Mouse (Mus musculus) liver, embryonic 12.5 days (tissue): Measurements from ENCODE around the gene Gm28539. TPM values are rescaled to one million over a fixed set of nuclear protein-coding genes. Genes with fewer than 3 reads are reported as not detected.

Experiments
- ATAC-seq: fragments of 200-750 bp; cut with Nextera tagmentation; 2 replicates; pipeline ENCODE4 v1.8.0; 2017; ENCODE audit warnings: moderate number of reproducible peaks, mild to moderate bottlenecking, moderate library complexity
- H3K27ac ChIP-seq: fragments of 300-500 bp; sonication (generic); 2 replicates; pipeline ENCODE4 v1.5.1; 2016; ENCODE audit warnings: mild to moderate bottlenecking
- H3K27me3 ChIP-seq: fragments of 300-500 bp; sonication (generic); replicated peaks from 2 replicates; pipeline ENCODE4 v1.6.1; 2016; ENCODE audit warnings: mild to moderate bottlenecking, moderate library complexity
- H3K36me3 ChIP-seq: fragments of 300-500 bp; sonication (generic); 2 replicates; pipeline ENCODE4 v1.6.1; 2016; ENCODE audit warnings: mild to moderate bottlenecking, moderate library complexity
- H3K4me1 ChIP-seq: fragments of 300-500 bp; sonication (generic); 2 replicates; pipeline ENCODE4 v1.6.1; 2016
- H3K4me2 ChIP-seq: fragments of 300-500 bp; sonication (generic); 2 replicates; pipeline ENCODE4 v1.6.1; 2016; ENCODE audit warnings: mild to moderate bottlenecking, moderate library complexity
- H3K4me3 ChIP-seq: fragments of 300-500 bp; sonication (generic); 2 replicates; pipeline ENCODE4 v1.5.1; 2016; ENCODE audit warnings: mild to moderate bottlenecking, moderate library complexity
- H3K9ac ChIP-seq: fragments of 300-500 bp; sonication (generic); 2 replicates; pipeline ENCODE4 v1.6.1; 2016; ENCODE audit warnings: mild to moderate bottlenecking, moderate library complexity
- H3K9me3 ChIP-seq: fragments of 300-500 bp; sonication (generic); replicated peaks from 2 replicates; pipeline ENCODE4 v1.6.1; 2016; ENCODE audit warnings: mild to moderate bottlenecking, moderate library complexity
- WGBS: fragments of 180-500 bp; shearing (Covaris S2); methylation state at CpG from one replicate; pipeline ENCODE4 v1.1.7; 2016; ENCODE audit not compliant: insufficient replicate concordance; 5-methylcytosine and 5-hydroxymethylcytosine counted together
- polyA plus RNA-seq: library from polyadenylated mRNA; unstranded; fragments of >200 nt; fragmentation: Nextera tagmentation; extraction: Ambion mirVana; gene quantifications from 2 replicates; pipeline ENCODE4 v1.2.1, GENCODE M21; 2016

Gm28539 gene
- not detected in 2 replicates for polyA plus RNA-seq

DNA sequence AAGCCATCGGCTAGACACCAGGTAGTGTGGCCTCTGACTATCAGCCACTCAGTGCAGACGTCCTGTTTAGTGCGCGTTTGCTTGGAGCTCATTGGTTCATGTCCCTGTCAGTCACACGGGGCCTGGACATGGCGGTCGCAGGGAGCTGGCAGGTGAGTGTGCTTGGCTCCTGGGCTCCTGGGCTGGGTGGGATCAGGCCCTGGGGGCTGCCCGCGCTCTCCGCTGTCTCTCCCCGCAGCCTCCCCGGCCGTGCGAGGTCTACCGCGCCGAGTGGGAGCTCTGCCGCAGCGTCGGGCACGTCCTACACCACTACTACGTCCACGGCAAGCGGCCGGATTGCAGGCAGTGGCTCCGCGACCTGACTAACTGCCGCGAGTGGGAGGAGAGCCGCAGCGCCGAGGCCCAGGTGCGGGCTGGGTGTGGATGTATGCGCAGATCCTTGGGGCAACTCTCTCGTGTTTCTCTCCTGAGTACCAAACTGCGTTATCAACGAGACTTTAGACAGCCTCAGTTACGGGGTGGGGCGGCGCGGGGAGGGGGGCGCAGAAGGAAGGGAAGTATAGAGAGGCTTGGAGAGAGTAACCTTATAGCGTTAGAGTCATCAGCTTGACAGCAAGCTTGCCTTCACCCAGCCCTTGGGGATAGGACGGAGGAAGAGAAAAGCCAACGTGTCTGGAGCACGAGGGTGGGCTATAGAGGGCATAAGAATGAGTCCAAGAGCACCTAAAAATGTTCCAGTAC lies at the start of gene Gm28539, which contains the start of gene 2510002D24Rik:
Gene Gm28539, plus strand, starts transcription at position 117 of the 741 bp plus-strand sequence.
Gene 2510002D24Rik, plus strand, starts transcription at position 111 of the 741 bp plus-strand sequence.
- Histone ChIP-seq H3K4me1 (peaks cover 15% of the 10 kb centered on the region), H3K36me3 (peaks cover 62% of the 10 kb centered on the region), H3K27ac (peak within 1 kb of the TSS; percentile 85), H3K27me3 (no peaks in the 10 kb centered on the region), H3K4me3 (peak within 1 kb of the TSS; percentile 89), H3K4me2 (peak within 1 kb of the TSS; percentile 85), H3K9me3 (no peaks in the 10 kb centered on the region), H3K9ac (peak within 1 kb of the TSS; percentile 93)
- WGBS, result under 1% methylated on average over 46 of the region's 46 CpGs
- peak; percentile 98 for ATAC-seq

DNA sequence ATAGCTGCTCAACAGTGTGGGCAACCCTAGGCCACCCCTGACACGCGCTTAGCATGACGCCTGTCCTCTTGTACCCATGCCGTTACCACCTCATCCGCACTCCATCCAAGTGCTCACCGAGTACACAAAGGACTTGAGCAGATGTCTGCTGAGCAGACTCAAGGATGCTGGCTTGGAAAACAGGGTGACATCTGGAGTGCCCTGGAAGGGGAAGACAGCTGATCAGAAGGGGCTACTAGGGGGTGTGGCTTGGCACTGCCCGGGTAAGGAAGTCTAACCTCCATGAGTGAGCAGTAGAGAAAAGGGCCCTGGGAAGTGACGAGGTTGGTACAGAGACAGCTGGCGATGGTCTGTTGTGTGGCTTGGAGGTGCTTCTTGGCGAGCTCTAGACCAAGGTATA lies 49.7 kb upstream of the Gm28539 start:
- Histone ChIP-seq H3K4me2 (no peak overlapping the region), H3K27ac (no peak overlapping the region), H3K4me1 (peaks cover 30% of the 10 kb centered on the region), H3K4me3 (no peak overlapping the region), H3K36me3 (peaks cover 96% of the 10 kb centered on the region), H3K27me3 (no peaks in the 10 kb centered on the region), H3K9ac (no peak overlapping the region), H3K9me3 (no peaks in the 10 kb centered on the region)
- 90% methylated on average over 10 of the region's 10 CpGs for WGBS
- ATAC-seq, result no peak

DNA sequence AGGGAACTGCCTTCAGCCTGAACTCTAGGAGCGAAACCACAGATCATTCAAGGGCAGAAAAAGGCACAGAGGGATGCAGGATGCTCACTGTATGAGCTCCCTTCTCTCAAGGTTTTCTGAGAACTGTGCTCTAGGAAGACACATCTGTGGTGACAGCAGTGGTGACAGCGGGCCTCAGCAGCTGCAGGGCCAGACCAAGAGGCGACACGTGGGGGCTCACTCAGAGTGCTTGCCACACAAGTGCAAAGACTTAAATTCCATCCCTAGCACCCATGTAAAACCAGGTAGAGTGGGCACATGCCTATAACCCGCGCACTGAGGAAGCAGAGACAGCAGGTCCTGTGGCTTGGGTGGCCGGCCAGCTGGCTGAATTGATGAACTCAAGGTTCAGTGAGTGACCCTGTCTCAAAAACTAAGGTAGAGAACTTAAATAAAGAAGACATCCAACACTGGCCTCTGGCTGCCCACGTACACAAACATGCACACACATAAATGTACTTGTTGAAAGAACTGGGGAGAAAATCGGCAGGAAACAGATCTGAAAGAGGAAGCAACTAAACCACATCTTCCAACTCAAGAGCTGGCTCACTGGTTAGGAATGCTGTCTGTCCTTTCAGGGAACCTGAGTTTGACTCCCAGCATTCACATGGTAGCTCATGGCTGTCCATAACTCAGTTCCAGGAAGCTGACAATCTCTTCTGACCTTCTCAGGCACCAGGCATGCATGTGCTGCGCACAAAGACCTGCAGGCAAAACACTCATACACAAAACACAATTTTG lies 47.6 kb upstream of the Gm28539 start:
- Histone ChIP-seq H3K9me3 (no peaks in the 10 kb centered on the region), H3K36me3 (peaks cover 98% of the 10 kb centered on the region), H3K4me1 (peaks cover 30% of the 10 kb centered on the region), H3K9ac (no peak overlapping the region), H3K27me3 (no peaks in the 10 kb centered on the region), H3K4me3 (no peak overlapping the region), H3K27ac (no peak overlapping the region), H3K4me2 (no peak overlapping the region)
- ATAC-seq, result no peak
- 60% methylated on average over 10 of the region's 10 CpGs for WGBS

DNA sequence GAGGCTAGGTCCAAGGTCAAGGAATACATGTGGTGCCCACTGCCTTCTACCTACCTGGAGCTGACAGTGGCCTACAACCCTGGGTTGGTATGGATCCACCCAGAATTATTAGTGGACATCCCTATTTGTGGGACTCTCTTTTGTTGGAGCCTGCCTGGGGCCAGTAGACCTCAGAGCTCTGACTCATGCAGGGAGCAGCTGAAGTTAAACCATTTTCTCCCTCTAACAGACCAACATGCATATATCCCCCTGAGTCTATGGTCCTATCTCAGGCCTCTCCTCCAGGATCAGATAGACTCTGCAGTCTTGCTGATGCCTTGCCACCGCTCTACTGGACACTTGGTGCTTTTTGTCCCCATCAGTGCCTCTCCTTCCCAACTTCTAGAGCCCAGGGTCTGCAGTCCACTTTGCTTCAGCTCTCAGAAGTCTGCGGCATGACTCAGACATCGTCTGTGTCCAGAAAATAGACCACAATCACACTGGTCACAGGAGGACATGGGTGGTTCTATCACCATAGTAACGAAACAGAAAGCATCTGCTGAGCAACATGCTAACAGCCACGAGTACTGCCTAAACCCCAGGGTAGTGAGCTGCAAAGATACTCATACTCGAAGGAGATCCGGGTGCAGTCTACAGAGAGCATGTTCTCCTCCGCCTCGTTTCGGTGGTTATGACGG lies 41.0 kb upstream of the Gm28539 start:
- Histone ChIP-seq H3K9me3 (no peaks in the 10 kb centered on the region), H3K27ac (no peak overlapping the region), H3K9ac (no peak overlapping the region), H3K4me1 (no peaks in the 10 kb centered on the region), H3K4me3 (no peak overlapping the region), H3K36me3 (peaks cover 100% of the 10 kb centered on the region), H3K4me2 (no peak overlapping the region), H3K27me3 (no peaks in the 10 kb centered on the region)
- ATAC-seq, result no peak
- 90% methylated on average over 11 of the region's 11 CpGs for WGBS

DNA sequence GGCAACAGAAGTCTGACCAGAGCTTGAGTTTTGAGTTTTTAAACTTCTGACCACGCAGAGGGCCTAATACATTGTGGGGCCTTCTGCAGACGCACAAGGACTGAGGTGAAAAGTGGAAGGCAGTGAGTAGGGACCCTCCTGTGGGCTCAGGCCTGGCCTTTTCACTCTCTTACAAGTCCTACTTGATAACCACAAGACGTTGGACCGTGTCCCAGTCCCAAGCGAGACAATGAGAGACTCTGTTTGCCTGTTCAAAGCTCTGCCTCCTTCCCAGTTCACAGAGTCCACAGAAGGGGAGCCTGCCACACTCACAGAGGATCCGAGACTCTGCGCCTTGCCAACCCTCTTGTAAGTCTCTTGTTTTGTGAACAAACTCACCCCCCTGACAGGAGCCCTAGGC lies 39.7 kb upstream of the Gm28539 start:
- no peak overlapping the region for H3K9ac ChIP-seq
- H3K4me2 ChIP-seq, result no peak overlapping the region
- H3K4me3 ChIP-seq, result no peak overlapping the region
- no peaks in the 10 kb centered on the region for H3K9me3 ChIP-seq
- H3K27me3 ChIP-seq, result no peaks in the 10 kb centered on the region
- no peaks in the 10 kb centered on the region for H3K4me1 ChIP-seq
- peaks cover 100% of the 10 kb centered on the region for H3K36me3 ChIP-seq
- 86% methylated on average over 7 of the region's 7 CpGs for WGBS
- no peak overlapping the region for H3K27ac ChIP-seq
- ATAC-seq, result no peak

DNA sequence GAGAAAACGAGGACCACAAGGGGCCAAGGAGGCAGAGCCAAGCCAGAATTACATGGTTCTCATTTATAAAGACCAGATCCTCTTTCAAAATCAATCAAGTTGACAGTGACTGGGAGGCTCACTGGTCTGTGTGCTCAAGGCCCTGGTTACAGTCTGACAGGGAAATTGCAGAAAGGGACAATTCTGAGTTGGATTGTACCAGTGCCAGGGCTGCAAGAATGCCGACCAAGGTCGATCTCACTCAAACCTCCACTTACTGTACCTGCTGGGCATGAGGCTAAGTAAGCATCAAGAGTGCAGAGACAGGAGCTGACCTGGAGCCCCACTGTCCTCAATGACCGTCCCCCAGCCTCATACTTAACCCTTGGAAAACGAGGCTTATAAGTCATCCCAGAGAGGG lies 38.2 kb upstream of the Gm28539 start:
- no peak overlapping the region for H3K4me3 ChIP-seq
- 80% methylated on average over 5 of the region's 5 CpGs for WGBS
- no peaks in the 10 kb centered on the region for H3K9me3 ChIP-seq
- ATAC-seq, result no peak
- H3K36me3 ChIP-seq, result peaks cover 94% of the 10 kb centered on the region
- no peaks in the 10 kb centered on the region for H3K4me1 ChIP-seq
- no peaks in the 10 kb centered on the region for H3K27me3 ChIP-seq
- no peak overlapping the region for H3K4me2 ChIP-seq
- H3K9ac ChIP-seq, result no peak overlapping the region
- H3K27ac ChIP-seq, result no peak overlapping the region

DNA sequence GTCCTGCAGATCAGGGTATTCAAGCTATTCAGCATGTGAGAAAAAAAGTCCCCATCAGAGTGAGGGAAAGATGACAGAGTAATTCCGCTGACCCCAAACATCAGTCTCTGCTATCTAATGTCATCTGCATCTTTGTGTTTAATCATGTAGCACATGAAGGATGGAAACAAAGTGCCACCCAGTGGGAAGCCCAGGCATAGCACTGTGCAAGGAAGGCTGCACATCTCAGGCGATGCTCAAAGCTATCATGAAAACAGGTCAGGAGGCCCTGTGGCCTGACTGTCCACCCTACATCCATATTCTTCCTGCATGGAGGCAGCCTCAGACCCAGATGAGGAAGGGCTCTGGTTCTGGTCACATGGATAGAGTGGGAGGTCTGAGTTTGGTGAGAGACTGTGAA lies 37.5 kb upstream of the Gm28539 start:
- Histone ChIP-seq H3K4me3 (no peak overlapping the region), H3K27me3 (no peaks in the 10 kb centered on the region), H3K27ac (no peak overlapping the region), H3K9me3 (no peaks in the 10 kb centered on the region), H3K36me3 (peaks cover 92% of the 10 kb centered on the region), H3K4me2 (no peak overlapping the region), H3K4me1 (no peaks in the 10 kb centered on the region), H3K9ac (no peak overlapping the region)
- ATAC-seq, result no peak
- 79% methylated on average over 2 of the region's 2 CpGs for WGBS

DNA sequence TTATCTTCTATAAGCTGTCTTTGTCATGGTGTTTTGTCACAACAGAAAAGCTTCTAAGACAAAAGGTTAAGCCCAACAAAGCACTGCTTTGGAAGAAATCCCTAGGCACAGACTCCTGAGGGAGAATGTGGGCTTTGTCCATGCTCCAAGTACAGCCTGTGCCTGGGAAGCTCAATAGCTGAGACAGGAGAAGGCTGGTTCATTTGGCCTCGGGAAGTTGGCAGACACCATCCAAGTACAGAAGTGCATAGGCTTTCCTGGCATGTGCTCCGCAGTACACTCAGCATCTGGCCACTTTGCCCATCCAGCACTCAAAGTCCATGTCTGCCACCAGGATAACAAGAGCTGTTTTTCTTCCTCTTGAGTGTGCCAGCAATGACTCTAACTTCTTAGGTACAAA lies 30.6 kb upstream of the Gm28539 start:
- H3K4me3 ChIP-seq, result no peak overlapping the region
- no peak overlapping the region for H3K27ac ChIP-seq
- H3K9ac ChIP-seq, result no peak overlapping the region
- no peaks in the 10 kb centered on the region for H3K9me3 ChIP-seq
- ATAC-seq, result no peak
- H3K4me2 ChIP-seq, result no peak overlapping the region
- no peaks in the 10 kb centered on the region for H3K27me3 ChIP-seq
- WGBS, result 90% methylated on average over 2 of the region's 2 CpGs
- peaks cover 87% of the 10 kb centered on the region for H3K36me3 ChIP-seq
- H3K4me1 ChIP-seq, result peaks cover 22% of the 10 kb centered on the region

DNA sequence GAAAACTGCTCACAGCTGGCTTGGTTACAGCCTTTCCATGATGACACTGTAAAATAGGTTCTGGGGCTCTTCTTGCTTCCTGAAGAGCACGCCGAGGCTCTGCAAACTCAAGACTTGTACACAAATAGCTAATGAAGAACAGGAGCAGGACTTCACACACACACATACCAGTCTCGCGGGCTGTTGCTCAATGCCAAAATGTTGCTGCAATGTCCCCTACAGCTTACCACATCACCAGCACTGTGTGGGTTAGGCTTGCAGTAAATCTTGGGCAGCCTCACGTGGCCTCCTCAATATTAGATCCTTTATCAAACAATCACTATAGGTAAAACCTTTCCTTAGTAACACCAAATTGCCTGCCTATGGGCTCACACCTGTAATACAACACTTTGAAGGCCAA lies 27.4 kb upstream of the Gm28539 start:
- peaks cover 38% of the 10 kb centered on the region for H3K4me1 ChIP-seq
- WGBS, result 84% methylated on average over 5 of the region's 5 CpGs
- 0 out of 2 replicates have a peak overlapping the region, but pooled peaks have one; percentile 4 for H3K4me2 ChIP-seq

DNA sequence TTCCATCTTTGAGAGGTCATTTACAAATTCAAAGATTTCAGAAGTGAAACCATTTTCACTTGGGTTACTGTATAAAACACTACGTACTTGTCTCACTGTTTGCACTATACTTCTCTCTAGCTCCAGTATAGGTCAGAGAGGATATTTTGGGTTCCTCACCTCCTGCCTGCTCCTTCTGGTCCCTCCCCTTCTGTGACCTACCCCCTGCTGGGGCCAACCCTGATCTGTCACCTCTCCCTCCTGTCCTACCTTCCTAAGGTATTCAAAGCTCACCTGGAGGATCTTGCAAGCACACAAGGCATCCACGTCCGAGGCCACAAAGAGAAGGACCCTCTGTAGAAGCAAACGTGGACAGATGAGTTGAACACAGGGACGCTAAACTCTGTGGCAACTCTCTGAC lies 25.4 kb upstream of the Gm28539 start:
- Histone ChIP-seq H3K4me1 (peaks cover 42% of the 10 kb centered on the region), H3K27me3 (no peaks in the 10 kb centered on the region), H3K36me3 (peaks cover 59% of the 10 kb centered on the region), H3K9ac (peak overlapping the region; percentile 78), H3K9me3 (no peaks in the 10 kb centered on the region), H3K4me3 (peak overlapping the region; percentile 93), H3K27ac (peak overlapping the region; percentile 70), H3K4me2 (peak overlapping the region; percentile 80)
- peak; percentile 69 for ATAC-seq
- WGBS, result 4% methylated on average over 5 of the region's 5 CpGs

More for the DNA sequence above, 27.4 kb upstream of the Gm28539 start:
- H3K27me3 ChIP-seq, result no peaks in the 10 kb centered on the region
- no peak for ATAC-seq
- H3K9me3 ChIP-seq, result no peaks in the 10 kb centered on the region
- H3K27ac ChIP-seq, result no peak overlapping the region
- H3K4me3 ChIP-seq, result no peak overlapping the region
- H3K9ac ChIP-seq, result no peak overlapping the region
- H3K36me3 ChIP-seq, result peaks cover 62% of the 10 kb centered on the region

DNA sequence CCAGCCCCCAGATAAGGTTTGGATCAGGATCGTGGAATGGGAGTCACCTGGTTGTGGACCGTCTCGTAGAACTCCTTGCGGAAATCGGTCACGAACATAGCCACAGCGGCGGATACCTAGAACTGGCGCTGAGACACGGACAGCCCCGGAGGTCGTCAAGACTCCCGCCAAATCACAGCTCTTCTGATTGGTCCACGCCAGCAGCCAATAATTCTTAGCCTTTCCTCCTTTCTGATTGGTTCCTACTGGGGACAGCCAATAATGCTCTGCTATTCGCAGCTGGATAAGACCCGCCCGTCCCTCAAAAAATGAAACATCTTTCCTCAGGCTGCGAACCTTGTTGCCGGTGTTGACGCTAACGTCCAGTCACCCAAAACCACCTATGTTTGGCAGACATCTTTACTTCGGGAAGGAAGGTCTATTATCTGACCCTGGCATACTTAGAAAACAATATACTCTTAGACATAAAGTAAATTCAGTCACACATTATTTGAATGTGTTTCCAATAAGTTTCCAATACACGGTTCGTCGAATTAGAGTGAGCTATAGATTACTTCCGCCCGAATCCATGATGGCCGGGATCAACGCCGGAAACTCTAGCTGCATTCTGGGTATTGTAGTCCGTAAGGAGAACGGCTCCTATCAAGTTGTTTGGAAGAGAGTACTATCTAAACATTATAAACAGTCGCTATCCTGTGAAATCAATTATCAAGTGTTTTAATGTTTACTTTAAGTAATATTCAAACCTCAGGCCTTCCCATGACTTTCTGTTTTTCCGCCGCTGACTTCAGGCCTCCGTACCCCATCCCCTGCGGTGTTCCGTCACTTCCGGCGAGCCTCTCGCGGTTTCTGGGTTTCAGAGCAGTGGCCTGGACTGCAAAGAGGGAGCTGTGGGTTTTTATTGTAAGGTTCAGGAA lies 24.7 kb upstream of the Gm28539 start, which contains the start of the genes Ufd1 and Cdc45:
Gene Ufd1, plus strand, starts transcription at position 312 of the 917 bp plus-strand sequence.
Gene Cdc45, minus strand, starts transcription at position 520 of the 917 bp plus-strand sequence.
- H3K36me3 ChIP-seq, result peaks cover 59% of the 10 kb centered on the region
- peak; percentile 93 for ATAC-seq

More for the DNA sequence above, 24.7 kb upstream of the Gm28539 start, which contains the start of the genes Ufd1 and Cdc45:
- H3K4me3 ChIP-seq, result peak within 1 kb of the TSS; percentile 93
- peak within 1 kb of the TSS; percentile 88 for H3K9ac ChIP-seq
- H3K4me1 ChIP-seq, result peaks cover 42% of the 10 kb centered on the region
- no peaks in the 10 kb centered on the region for H3K27me3 ChIP-seq
- H3K9me3 ChIP-seq, result no peaks in the 10 kb centered on the region
- H3K27ac ChIP-seq, result peak within 1 kb of the TSS; percentile 84
- 0% methylated on average over 42 of the region's 42 CpGs for WGBS
- H3K4me2 ChIP-seq, result peak within 1 kb of the TSS; percentile 80
